Mouse (Mus musculus) midbrain, embryonic 14.5 days (tissue): ENCODE measurements at regions not wholly inside any gene's neighbourhood (a gene's known extent, or its start where the extent isn't known, plus 50 kb on each side); places are given as distances from the start of the nearest gene placed in this dataset.
A peak's percentile ranks its signal among the peaks of the same experiment; 100 is the strongest.

Source experiments
- ATAC-seq: fragments of 200-750 bp; cut with Nextera tagmentation; 2 replicates; pipeline ENCODE4 v1.8.0; 2017; ENCODE audit warnings: moderate number of reproducible peaks, moderate library complexity; ENCODE audit not compliant: low FRiP score, low TSS enrichment
- DNase-seq: peaks from one replicate; pipeline ENCODE4 v3.0.0-alpha.2; 2015
- H3K27ac ChIP-seq: fragments of 300-500 bp; sonication (generic); replicated peaks from 2 replicates; pipeline ENCODE4 v1.5.1; 2014; ENCODE audit warnings: mild to moderate bottlenecking, low read depth, low read length, moderate library complexity
- H3K27me3 ChIP-seq: fragments of 300-500 bp; sonication (generic); 2 replicates; pipeline ENCODE4 v1.6.1; 2014; ENCODE audit warnings: low read length, control low read depth, mixed read lengths; ENCODE audit not compliant: control insufficient read depth, insufficient read depth
- H3K36me3 ChIP-seq: fragments of 300-500 bp; sonication (generic); 2 replicates; pipeline ENCODE4 v1.6.1; 2014; ENCODE audit warnings: low read length, control low read depth; ENCODE audit not compliant: control insufficient read depth, insufficient read depth
- H3K4me1 ChIP-seq: fragments of 300-500 bp; sonication (generic); 2 replicates; pipeline ENCODE4 v1.6.1; 2014; ENCODE audit warnings: mild to moderate bottlenecking, antibody characterized with exemption, low read length, control low read depth; ENCODE audit not compliant: control insufficient read depth, insufficient read depth
- H3K4me2 ChIP-seq: fragments of 300-500 bp; sonication (generic); 2 replicates; pipeline ENCODE4 v1.6.1; 2014; ENCODE audit warnings: mild to moderate bottlenecking, low read length, moderate library complexity
- H3K4me3 ChIP-seq: fragments of 300-500 bp; sonication (generic); replicated peaks from 2 replicates; pipeline ENCODE4 v1.5.1; 2014; ENCODE audit warnings: low read depth, low read length
- H3K9ac ChIP-seq: fragments of 300-500 bp; sonication (generic); replicated peaks from 2 replicates; pipeline ENCODE4 v1.6.1; 2014; ENCODE audit warnings: mild to moderate bottlenecking, low read length, moderate library complexity
- H3K9me3 ChIP-seq: fragments of 300-500 bp; sonication (generic); 2 replicates; pipeline ENCODE4 v1.6.1; 2016; ENCODE audit warnings: low read length, control low read depth, mixed read lengths; ENCODE audit not compliant: control insufficient read depth
- WGBS: fragments of 180-500 bp; shearing (Covaris S2); extraction: QIAGEN DNeasy Blood & Tissue Kit; methylation state at CpG from one replicate; pipeline ENCODE4 v1.1.7; 2014; 5-methylcytosine and 5-hydroxymethylcytosine counted together

DNA sequence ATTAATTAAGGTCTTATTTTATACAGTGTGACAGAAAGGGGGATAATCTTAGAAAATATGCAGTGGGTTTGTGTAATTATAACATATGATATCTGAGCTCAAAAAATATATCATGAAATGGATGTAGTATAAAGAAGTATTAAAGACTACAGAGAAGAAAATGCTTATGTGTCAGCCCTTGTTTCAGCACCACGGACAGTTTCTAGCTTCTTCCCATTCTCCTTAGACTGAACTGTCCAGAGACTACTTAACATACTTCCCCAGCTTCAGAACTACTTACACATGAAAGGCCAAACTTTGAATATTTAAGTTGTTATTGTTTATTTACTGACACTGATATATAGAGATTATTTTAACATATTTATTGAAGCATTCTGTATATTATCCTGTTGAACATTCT, 578.4 kb downstream of the Nsun3 start:
- WGBS = 66% methylated on average over 1 of the region's 1 CpGs
- ATAC-seq (no peak), DNase-seq (peak; percentile 3)
- H3K4me2 ChIP-seq = no peak overlapping the region
- H3K27me3 ChIP-seq = no peaks in the 10 kb centered on the region
- no peak overlapping the region for H3K27ac ChIP-seq
- no peak overlapping the region for H3K4me3 ChIP-seq
- no peaks in the 10 kb centered on the region for H3K9me3 ChIP-seq
- H3K36me3 ChIP-seq = no peaks in the 10 kb centered on the region
- no peaks in the 10 kb centered on the region for H3K4me1 ChIP-seq
- H3K9ac ChIP-seq = no peak overlapping the region

DNA sequence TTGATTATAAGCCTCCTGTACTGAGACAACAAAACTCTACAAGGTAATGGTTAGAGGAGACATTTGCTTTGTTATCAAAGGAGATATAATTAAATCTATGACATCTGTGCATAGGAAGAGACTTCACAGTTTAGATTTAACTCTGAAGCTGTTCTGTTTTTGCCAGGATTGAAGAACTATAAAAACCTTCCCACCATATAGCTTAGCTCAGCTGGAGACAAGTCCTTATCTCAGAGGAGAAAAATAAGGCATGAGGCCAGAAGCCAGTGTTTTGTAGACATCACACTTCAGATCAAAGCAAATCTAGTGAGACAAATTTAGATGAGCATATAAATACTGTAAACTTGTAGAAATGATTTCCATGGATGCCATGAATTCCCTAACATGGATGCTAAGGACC, 603.6 kb downstream of the Nsun3 start:
- Histone ChIP-seq H3K27me3 (no peaks in the 10 kb centered on the region), H3K9me3 (no peaks in the 10 kb centered on the region), H3K4me3 (no peak overlapping the region), H3K4me2 (no peak overlapping the region), H3K9ac (no peak overlapping the region), H3K4me1 (no peaks in the 10 kb centered on the region), H3K36me3 (no peaks in the 10 kb centered on the region), H3K27ac (no peak overlapping the region)
- ATAC-seq (no peak), DNase-seq (no peak)
